Mouse (Mus musculus) liver (tissue): Measurements from ENCODE around the gene Rpl7a.

Source experiments
- DNase-seq: peaks from one replicate; pipeline ENCODE4 v3.0.0-alpha.2; 2020; ENCODE audit warnings: mixed read lengths

Gene Rpl7a

GRCm38 (mm10) chr2:26956811-26957487 lies 46.4 kb downstream of the Rpl7a start:
- DNase-seq: no peak

- DNase-seq: no peak
Measured at GRCm38 (mm10) chr2:26957488-26957859, 46.9 kb downstream of the Rpl7a start.

- DNase-seq: no peak
Measured at GRCm38 (mm10) chr2:26960756-26961155, 50.2 kb downstream of the Rpl7a start.
